Mouse (Mus musculus): ENCODE measurements around the gene Rbpj.

The Rbpj gene

GRCm38 (mm10) chr5:53507371-53507770 is 41.4 kb downstream of the Rbpj start:
- no peak for DNase-seq (ENCODE audit: inconsistent age in 2 of 2, low spot score in 1 of 2)

GRCm38 (mm10) chr5:53509465-53509864 is 43.5 kb downstream of the Rbpj start:
- DNase-seq (ENCODE audit: inconsistent age in 2 of 2, low spot score in 1 of 2) = peak; percentile 51 to 63

- no peak for DNase-seq (ENCODE audit: inconsistent age in 2 of 2, low spot score in 1 of 2)
Observed at GRCm38 (mm10) chr5:53509927-53510326, 44.0 kb downstream of the Rbpj start.

- DNase-seq (ENCODE audit: inconsistent age in 2 of 2, low spot score in 1 of 2) = no peak
Observed at GRCm38 (mm10) chr5:53511426-53511825, 45.5 kb downstream of the Rbpj start.

- no peak for DNase-seq (ENCODE audit: inconsistent age in 2 of 2, low spot score in 1 of 2)
Observed at GRCm38 (mm10) chr5:53514959-53515612, 49.1 kb downstream of the Rbpj start.

- DNase-seq (ENCODE audit: inconsistent age in 2 of 2, low spot score in 1 of 2) = no peak
Observed at GRCm38 (mm10) chr5:53516482-53516881, 50.5 kb downstream of the Rbpj start.

- no peak for DNase-seq (ENCODE audit: inconsistent age in 2 of 2, low spot score in 1 of 2)
Observed at GRCm38 (mm10) chr5:53517802-53518201, 51.9 kb downstream of the Rbpj start.

GRCm38 (mm10) chr5:53519131-53519530 is 53.2 kb downstream of the Rbpj start:
- no peak for DNase-seq (ENCODE audit: inconsistent age in 2 of 2, low spot score in 1 of 2)

- DNase-seq (ENCODE audit: inconsistent age in 2 of 2, low spot score in 1 of 2) = no peak
Observed at GRCm38 (mm10) chr5:53519998-53520577, 54.1 kb downstream of the Rbpj start.

- peak; percentile 88 to 91 for DNase-seq (ENCODE audit: inconsistent age in 2 of 2, low spot score in 1 of 2)
Observed at GRCm38 (mm10) chr5:53523046-53523445, 57.1 kb downstream of the Rbpj start.

- no peak for DNase-seq (ENCODE audit: inconsistent age in 2 of 2, low spot score in 1 of 2)
Observed at GRCm38 (mm10) chr5:53524162-53524561, 58.2 kb downstream of the Rbpj start.

- DNase-seq (ENCODE audit: inconsistent age in 2 of 2, low spot score in 1 of 2) = no peak
Observed at GRCm38 (mm10) chr5:53524831-53525230, 58.9 kb downstream of the Rbpj start.

GRCm38 (mm10) chr5:53525305-53526069 is 59.5 kb downstream of the Rbpj start:
- no peak for DNase-seq (ENCODE audit: inconsistent age in 2 of 2, low spot score in 1 of 2)

GRCm38 (mm10) chr5:53526070-53526430 is 60.1 kb downstream of the Rbpj start:
- DNase-seq (ENCODE audit: inconsistent age in 2 of 2, low spot score in 1 of 2) = no peak

GRCm38 (mm10) chr5:53529846-53530245 is 63.9 kb downstream of the Rbpj start:
- no peak for DNase-seq (ENCODE audit: inconsistent age in 2 of 2, low spot score in 1 of 2)

GRCm38 (mm10) chr5:53535096-53535495 is 69.1 kb downstream of the Rbpj start:
- no peak for DNase-seq (ENCODE audit: inconsistent age in 2 of 2, low spot score in 1 of 2)

GRCm38 (mm10) chr5:53536635-53537554 is 70.9 kb downstream of the Rbpj start:
- no peak for DNase-seq (ENCODE audit: inconsistent age in 2 of 2, low spot score in 1 of 2)

GRCm38 (mm10) chr5:53539860-53540633 is 74.1 kb downstream of the Rbpj start:
- DNase-seq (ENCODE audit: inconsistent age in 2 of 2, low spot score in 1 of 2) = peak in 1 of 2 experiments; percentile 36

- DNase-seq (ENCODE audit: inconsistent age in 2 of 2, low spot score in 1 of 2) = peak in 1 of 2 experiments; percentile 33
Observed at GRCm38 (mm10) chr5:53542073-53542472, 76.1 kb downstream of the Rbpj start.

GRCm38 (mm10) chr5:53543399-53543798 is 77.4 kb downstream of the Rbpj start:
- no peak for DNase-seq (ENCODE audit: inconsistent age in 2 of 2, low spot score in 1 of 2)

Measured in adrenal gland, adult (tissue).